In the genomic region with DNA sequence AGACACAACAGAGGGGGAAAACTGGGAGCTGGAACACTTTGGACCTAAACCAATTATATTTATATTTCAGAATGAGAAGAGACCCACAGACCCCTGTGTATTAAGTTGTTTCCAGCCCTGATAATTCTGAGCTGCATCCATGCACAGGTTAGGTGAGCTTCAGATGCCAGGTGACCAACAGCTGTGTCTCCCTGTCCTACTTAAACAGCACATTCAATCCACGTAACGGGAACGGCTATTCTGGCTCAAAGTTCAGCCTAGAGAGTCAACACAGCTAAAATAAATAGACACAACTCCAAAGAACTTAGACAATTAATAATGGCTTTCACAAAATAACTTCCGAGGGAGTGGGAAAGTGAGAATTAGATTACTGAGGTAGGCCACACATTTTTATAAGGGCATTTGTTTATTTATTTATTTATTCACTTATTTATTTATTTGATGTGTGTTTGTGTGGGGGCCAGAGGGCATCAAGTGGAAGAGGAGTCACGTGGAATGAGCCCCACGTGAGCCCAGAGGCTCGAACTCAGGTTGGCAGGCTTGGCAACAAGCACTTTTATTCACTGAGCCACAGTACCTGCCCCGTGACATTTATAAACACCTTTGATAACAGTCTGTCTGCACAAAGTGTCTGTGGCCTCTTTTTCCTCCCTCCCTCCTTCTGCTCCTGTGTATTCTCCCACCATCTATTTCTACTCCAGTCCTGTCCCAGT, we compare ENCODE assay signal across 19 mouse cellular contexts.
"Had no signal": no experiment of that assay in that cellular context is flagged by ENCODE, and none has a peak within 500 bp of the region (broad histone marks: within the 10 kb centered on the region; RNA-seq: fewer than 3 reads in every experiment).

No protein-coding gene starts in this region.

- H3K4me3 ChIP-seq: midbrain, embryonic 10.5 days; midbrain, embryonic 12.5 days; myocyte; neural tube, embryonic 13.5 days; neural tube, embryonic 15.5 days had no signal

- H3K4me1 ChIP-seq: midbrain, embryonic 10.5 days; neural tube, embryonic 13.5 days had no signal

- H3K36me3 ChIP-seq: midbrain, embryonic 10.5 days; midbrain, embryonic 12.5 days; neural tube, embryonic 13.5 days; neural tube, embryonic 15.5 days had no signal

- H3K9ac ChIP-seq: lung, embryonic 14.5 days; midbrain, embryonic 12.5 days; neural tube, embryonic 13.5 days; neural tube, embryonic 15.5 days had no signal

- ATAC-seq: midbrain, embryonic 16.5 days had no signal

- DNase-seq: lung, adult 18-20 months; lung, embryonic 14.5 days; lung, postnatal 10 days; lung, postnatal 4 days; midbrain, embryonic 14.5 days; retina, postnatal 1 day; right cerebral cortex, adult 18-20 months; right cerebral cortex, postnatal 25 days; right cerebral cortex, postnatal 4 days; spleen, adult 18-20 months; thymus, adult 18-20 months; thymus, postnatal 14 days; thymus, postnatal 36 days had no signal

- H3K4me2 ChIP-seq: lung, embryonic 14.5 days; midbrain, embryonic 12.5 days; neural tube, embryonic 13.5 days; neural tube, embryonic 15.5 days had no signal

- H3K27ac ChIP-seq: midbrain, embryonic 10.5 days; midbrain, embryonic 12.5 days; neural tube, embryonic 13.5 days; neural tube, embryonic 15.5 days had no signal

- H3K27me3 ChIP-seq: midbrain, embryonic 12.5 days; neural tube, embryonic 13.5 days; neural tube, embryonic 15.5 days had no signal

- H3K9me3 ChIP-seq: midbrain, embryonic 10.5 days; midbrain, embryonic 12.5 days; neural tube, embryonic 13.5 days; neural tube, embryonic 15.5 days had no signal
